Mouse (Mus musculus): ENCODE data around the gene Cep128. TPM values are rescaled to one million over a fixed set of nuclear protein-coding genes. Genes with fewer than 3 reads are reported as not detected.

The Cep128 gene
- polyA plus RNA-seq, 1 experiment from 2014 or later, result 14.5 TPM

- no peak overlapping the region for H3K4me2 ChIP-seq
- no peaks in the 10 kb centered on the region for H3K27me3 ChIP-seq (replicated peaks; ENCODE audit: control insufficient read depth, insufficient read depth, low read length)
- H3K36me3 ChIP-seq (ENCODE audit: control insufficient read depth, insufficient read depth, low read length), result no peaks in the 10 kb centered on the region
- no peak overlapping the region for H3K4me3 ChIP-seq (ENCODE audit: low read depth, low read length)
- 90% methylated on average over 3 of the region's 3 CpGs for WGBS
- DNase-seq (ENCODE audit: low spot score) (no peak), ATAC-seq (replicated peaks; ENCODE audit: low FRiP score) (no peak)
- no peaks in the 10 kb centered on the region for H3K9me3 ChIP-seq (ENCODE audit: control insufficient read depth, low read length)
- H3K4me1 ChIP-seq (replicated peaks; ENCODE audit: control insufficient read depth, insufficient read depth, low read length), result no peaks in the 10 kb centered on the region
- no peak overlapping the region for H3K9ac ChIP-seq (ENCODE audit: low read depth, low read length)
- no peak overlapping the region for H3K27ac ChIP-seq (ENCODE audit: low read depth, low read length)
Measured at GRCm38 (mm10) chr12:91052301-91052700, 331.9 kb downstream of the Cep128 start.

- Histone ChIP-seq H3K27me3 (replicated peaks; ENCODE audit: control insufficient read depth, insufficient read depth, low read length) (no peaks in the 10 kb centered on the region), H3K4me1 (replicated peaks; ENCODE audit: control insufficient read depth, insufficient read depth, low read length) (no peaks in the 10 kb centered on the region), H3K27ac (ENCODE audit: low read depth, low read length) (no peak overlapping the region), H3K9ac (ENCODE audit: low read depth, low read length) (no peak overlapping the region), H3K4me3 (ENCODE audit: low read depth, low read length) (no peak overlapping the region), H3K9me3 (ENCODE audit: control insufficient read depth, low read length) (no peaks in the 10 kb centered on the region), H3K4me2 (no peak overlapping the region), H3K36me3 (ENCODE audit: control insufficient read depth, insufficient read depth, low read length) (no peaks in the 10 kb centered on the region)
- DNase-seq (ENCODE audit: low spot score), result no peak
- WGBS, result 92% methylated on average over 9 of the region's 9 CpGs
- ATAC-seq (replicated peaks; ENCODE audit: low FRiP score), result no peak
Measured at GRCm38 (mm10) chr12:91050593-91051325, 333.4 kb downstream of the Cep128 start.

- no peaks in the 10 kb centered on the region for H3K4me1 ChIP-seq (replicated peaks; ENCODE audit: control insufficient read depth, insufficient read depth, low read length)
- H3K9ac ChIP-seq (ENCODE audit: low read depth, low read length), result no peak overlapping the region
- DNase-seq (ENCODE audit: low spot score), result no peak
- no peak overlapping the region for H3K27ac ChIP-seq (ENCODE audit: low read depth, low read length)
- H3K27me3 ChIP-seq (replicated peaks; ENCODE audit: control insufficient read depth, insufficient read depth, low read length), result no peaks in the 10 kb centered on the region
- WGBS, result 84% methylated on average over 4 of the region's 4 CpGs
- H3K9me3 ChIP-seq (ENCODE audit: control insufficient read depth, low read length), result no peaks in the 10 kb centered on the region
- no peak overlapping the region for H3K4me2 ChIP-seq
- no peak overlapping the region for H3K4me3 ChIP-seq (ENCODE audit: low read depth, low read length)
- no peak for ATAC-seq (replicated peaks; ENCODE audit: low FRiP score)
- H3K36me3 ChIP-seq (ENCODE audit: control insufficient read depth, insufficient read depth, low read length), result no peaks in the 10 kb centered on the region
Measured at GRCm38 (mm10) chr12:91041363-91041762, 342.8 kb downstream of the Cep128 start.

- Histone ChIP-seq H3K4me3 (ENCODE audit: low read depth, low read length) (no peak overlapping the region), H3K9me3 (ENCODE audit: control insufficient read depth, low read length) (no peaks in the 10 kb centered on the region), H3K27ac (ENCODE audit: low read depth, low read length) (no peak overlapping the region), H3K9ac (ENCODE audit: low read depth, low read length) (no peak overlapping the region), H3K4me2 (no peak overlapping the region), H3K27me3 (replicated peaks; ENCODE audit: control insufficient read depth, insufficient read depth, low read length) (no peaks in the 10 kb centered on the region), H3K4me1 (replicated peaks; ENCODE audit: control insufficient read depth, insufficient read depth, low read length) (no peaks in the 10 kb centered on the region), H3K36me3 (ENCODE audit: control insufficient read depth, insufficient read depth, low read length) (no peaks in the 10 kb centered on the region)
- no peak for ATAC-seq (replicated peaks; ENCODE audit: low FRiP score)
- no peak for DNase-seq (ENCODE audit: low spot score)
- 91% methylated on average over 7 of the region's 7 CpGs for WGBS
Measured at GRCm38 (mm10) chr12:91040267-91040905, 343.8 kb downstream of the Cep128 start.

- Histone ChIP-seq H3K4me3 (ENCODE audit: low read depth, low read length) (no peak overlapping the region), H3K4me1 (replicated peaks; ENCODE audit: control insufficient read depth, insufficient read depth, low read length) (no peaks in the 10 kb centered on the region), H3K9me3 (ENCODE audit: control insufficient read depth, low read length) (no peaks in the 10 kb centered on the region), H3K27me3 (replicated peaks; ENCODE audit: control insufficient read depth, insufficient read depth, low read length) (no peaks in the 10 kb centered on the region), H3K4me2 (no peak overlapping the region), H3K27ac (ENCODE audit: low read depth, low read length) (no peak overlapping the region), H3K9ac (ENCODE audit: low read depth, low read length) (no peak overlapping the region), H3K36me3 (ENCODE audit: control insufficient read depth, insufficient read depth, low read length) (no peaks in the 10 kb centered on the region)
- ATAC-seq (replicated peaks; ENCODE audit: low FRiP score), result no peak
- DNase-seq (ENCODE audit: low spot score), result no peak
- WGBS, result 81% methylated on average over 5 of the region's 5 CpGs
Measured at GRCm38 (mm10) chr12:91029116-91029515, 355.1 kb downstream of the Cep128 start.

GRCm38 (mm10) chr12:91027681-91028080, 356.5 kb downstream of the Cep128 start:
- Histone ChIP-seq H3K27ac (ENCODE audit: low read depth, low read length) (no peak overlapping the region), H3K27me3 (replicated peaks; ENCODE audit: control insufficient read depth, insufficient read depth, low read length) (no peaks in the 10 kb centered on the region), H3K4me3 (ENCODE audit: low read depth, low read length) (no peak overlapping the region), H3K9ac (ENCODE audit: low read depth, low read length) (no peak overlapping the region), H3K36me3 (ENCODE audit: control insufficient read depth, insufficient read depth, low read length) (no peaks in the 10 kb centered on the region), H3K4me1 (replicated peaks; ENCODE audit: control insufficient read depth, insufficient read depth, low read length) (no peaks in the 10 kb centered on the region), H3K4me2 (no peak overlapping the region), H3K9me3 (ENCODE audit: control insufficient read depth, low read length) (no peaks in the 10 kb centered on the region)
- DNase-seq (ENCODE audit: low spot score) (no peak), ATAC-seq (replicated peaks; ENCODE audit: low FRiP score) (no peak)
- WGBS, result 79% methylated on average over 9 of the region's 9 CpGs

- DNase-seq (ENCODE audit: low spot score) (no peak), ATAC-seq (replicated peaks; ENCODE audit: low FRiP score) (no peak)
- Histone ChIP-seq H3K9me3 (ENCODE audit: control insufficient read depth, low read length) (no peaks in the 10 kb centered on the region), H3K27me3 (replicated peaks; ENCODE audit: control insufficient read depth, insufficient read depth, low read length) (no peaks in the 10 kb centered on the region), H3K4me2 (no peak overlapping the region), H3K36me3 (ENCODE audit: control insufficient read depth, insufficient read depth, low read length) (no peaks in the 10 kb centered on the region), H3K4me1 (replicated peaks; ENCODE audit: control insufficient read depth, insufficient read depth, low read length) (no peaks in the 10 kb centered on the region), H3K4me3 (ENCODE audit: low read depth, low read length) (no peak overlapping the region), H3K27ac (ENCODE audit: low read depth, low read length) (no peak overlapping the region), H3K9ac (ENCODE audit: low read depth, low read length) (no peak overlapping the region)
- WGBS, result 83% methylated on average over 4 of the region's 4 CpGs
Measured at GRCm38 (mm10) chr12:91027100-91027499, 357.1 kb downstream of the Cep128 start.

GRCm38 (mm10) chr12:91015075-91015474, 369.1 kb downstream of the Cep128 start:
- 84% methylated on average over 6 of the region's 6 CpGs for WGBS
- no peaks in the 10 kb centered on the region for H3K4me1 ChIP-seq (replicated peaks; ENCODE audit: control insufficient read depth, insufficient read depth, low read length)
- no peak overlapping the region for H3K27ac ChIP-seq (ENCODE audit: low read depth, low read length)
- H3K4me3 ChIP-seq (ENCODE audit: low read depth, low read length), result no peak overlapping the region
- no peak for DNase-seq (ENCODE audit: low spot score)
- H3K4me2 ChIP-seq, result no peak overlapping the region
- H3K9ac ChIP-seq (ENCODE audit: low read depth, low read length), result no peak overlapping the region
- H3K9me3 ChIP-seq (ENCODE audit: control insufficient read depth, low read length), result no peaks in the 10 kb centered on the region
- ATAC-seq (replicated peaks; ENCODE audit: low FRiP score), result no peak
- no peaks in the 10 kb centered on the region for H3K27me3 ChIP-seq (replicated peaks; ENCODE audit: control insufficient read depth, insufficient read depth, low read length)
- H3K36me3 ChIP-seq (ENCODE audit: control insufficient read depth, insufficient read depth, low read length), result no peaks in the 10 kb centered on the region

- H3K27ac ChIP-seq (ENCODE audit: low read depth, low read length), result no peak overlapping the region
- H3K9ac ChIP-seq (ENCODE audit: low read depth, low read length), result no peak overlapping the region
- no peaks in the 10 kb centered on the region for H3K36me3 ChIP-seq (ENCODE audit: control insufficient read depth, insufficient read depth, low read length)
- H3K27me3 ChIP-seq (replicated peaks; ENCODE audit: control insufficient read depth, insufficient read depth, low read length), result no peaks in the 10 kb centered on the region
- H3K9me3 ChIP-seq (ENCODE audit: control insufficient read depth, low read length), result no peaks in the 10 kb centered on the region
- no peaks in the 10 kb centered on the region for H3K4me1 ChIP-seq (replicated peaks; ENCODE audit: control insufficient read depth, insufficient read depth, low read length)
- ATAC-seq (replicated peaks; ENCODE audit: low FRiP score), result peak; percentile 51; the same call in 1 of the 2 replicates
- no peak overlapping the region for H3K4me2 ChIP-seq
- no peak overlapping the region for H3K4me3 ChIP-seq (ENCODE audit: low read depth, low read length)
- no peak for DNase-seq (ENCODE audit: low spot score)
- WGBS, result 80% methylated on average over 6 of the region's 6 CpGs
Measured at GRCm38 (mm10) chr12:91013043-91013442, 371.2 kb downstream of the Cep128 start.

Measured in liver, embryonic 11.5 days (tissue).